Mouse (Mus musculus) hematopoietic stem cell, adult 5-6 weeks (primary cell): ENCODE measurements around the gene Qtrt1. TPM values are rescaled to one million over a fixed set of nuclear protein-coding genes. Genes with fewer than 3 reads are reported as not detected.
"Not testable (repeated sequence)": the region's sequence is repeated elsewhere in the genome, so short reads cannot be mapped to it uniquely, and the experiment has no call there.

Experiments used
- ATAC-seq, 2 experiments: fragments of 125-278 bp in 1 of 2; replicated peaks in 1 of 2; 2 replicates each; pipeline ENCODE4 v1.8.0; 2016 to 2017; ENCODE audit warnings: inconsistent platforms in 2 of 2, mild to moderate bottlenecking in 2 of 2, moderate number of reproducible peaks in 2 of 2, low read depth in 1 of 2, moderate TSS enrichment in 1 of 2; ENCODE audit not compliant: low FRiP score in 2 of 2, poor library complexity in 2 of 2, severe bottlenecking in 2 of 2, insufficient read depth in 1 of 2, low TSS enrichment in 1 of 2
- total RNA-seq: library from RNA; stranded (forward); fragments of 172-1452, 232-1000 nt; gene quantifications from 2 replicates; pipeline ENCODE4 v1.2.3, GENCODE M21; 2017

The Qtrt1 gene
- total RNA-seq, 1 experiment from 2014 or later: 19.3 TPM

GRCm38 (mm10) chr9:21458821-21459220 is 47.2 kb downstream of the Qtrt1 start:
- no peak for ATAC-seq

- ATAC-seq: no peak
Observed at GRCm38 (mm10) chr9:21460400-21460940, 48.8 kb downstream of the Qtrt1 start.

GRCm38 (mm10) chr9:21463138-21463590 is 51.5 kb downstream of the Qtrt1 start:
- ATAC-seq: peak; percentile 30 to 49; a peak in 3 of 4 replicates

GRCm38 (mm10) chr9:21463766-21464564 is 52.3 kb downstream of the Qtrt1 start:
- no peak for ATAC-seq

- not testable (repeated sequence) for ATAC-seq
Observed at GRCm38 (mm10) chr9:21464565-21464928, 52.9 kb downstream of the Qtrt1 start.

GRCm38 (mm10) chr9:21469032-21470024 is 57.7 kb downstream of the Qtrt1 start:
- ATAC-seq: peak in 1 of 2 experiments; percentile 73; a peak in 1 of 4 replicates

Other genes starting within 250 kb of the Qtrt1 start
- 2.7 and 4.8 TPM in 2 replicates for gene Pde4a, start 246.1 kb upstream of the Qtrt1 start, total RNA-seq
- gene Keap1, start 172.5 kb upstream of the Qtrt1 start, total RNA-seq: 37.4 and 39.0 TPM in 2 replicates
- gene S1pr5, start 163.4 kb upstream of the Qtrt1 start, total RNA-seq: 0.25 and 0.50 TPM in 2 replicates
- gene Atg4d, start 146.5 kb upstream of the Qtrt1 start, total RNA-seq: 5.6 and 14.1 TPM in 2 replicates
- gene Kri1, start 123.9 kb upstream of the Qtrt1 start, total RNA-seq: 64.0 and 98.0 TPM in 2 replicates
- 14.8 and 30.4 TPM in 2 replicates for gene Cdkn2d, start 120.4 kb upstream of the Qtrt1 start, total RNA-seq
- 0.56 TPM in 1 of 2 replicates, not detected in the other for gene Ap1m2, start 99.5 kb upstream of the Qtrt1 start, total RNA-seq
- 65.7 and 97.9 TPM in 2 replicates for gene Slc44a2, start 91.1 kb upstream of the Qtrt1 start, total RNA-seq
- 98.6 and 163 TPM in 2 replicates for gene Ilf3, start 44.0 kb upstream of the Qtrt1 start, total RNA-seq
- gene Dnm2, start 13.1 kb downstream of the Qtrt1 start, total RNA-seq: 80.9 and 87.0 TPM in 2 replicates
- gene Tmed1, start 98.4 kb downstream of the Qtrt1 start, total RNA-seq: 9.7 and 18.0 TPM in 2 replicates
- 11.5 and 19.4 TPM in 2 replicates for gene AB124611, start 114.3 kb downstream of the Qtrt1 start, total RNA-seq
- gene Carm1, start 135.1 kb downstream of the Qtrt1 start, total RNA-seq: 21.0 and 26.5 TPM in 2 replicates
- gene Timm29, start 180.9 kb downstream of the Qtrt1 start, total RNA-seq: 35.6 and 52.2 TPM in 2 replicates
- 12.3 and 12.4 TPM in 2 replicates for gene Yipf2, start 181.0 kb downstream of the Qtrt1 start, total RNA-seq
- gene Smarca4, start 204.3 kb downstream of the Qtrt1 start, total RNA-seq: 70.1 and 86.5 TPM in 2 replicates